Mouse (Mus musculus): ENCODE data around the gene Ppp1r13b. TPM values are rescaled to one million over a fixed set of nuclear protein-coding genes. Genes with fewer than 3 reads are reported as not detected.

The Ppp1r13b gene
- polyA plus RNA-seq, 1 experiment from 2014 or later = 18.9 TPM

DNA sequence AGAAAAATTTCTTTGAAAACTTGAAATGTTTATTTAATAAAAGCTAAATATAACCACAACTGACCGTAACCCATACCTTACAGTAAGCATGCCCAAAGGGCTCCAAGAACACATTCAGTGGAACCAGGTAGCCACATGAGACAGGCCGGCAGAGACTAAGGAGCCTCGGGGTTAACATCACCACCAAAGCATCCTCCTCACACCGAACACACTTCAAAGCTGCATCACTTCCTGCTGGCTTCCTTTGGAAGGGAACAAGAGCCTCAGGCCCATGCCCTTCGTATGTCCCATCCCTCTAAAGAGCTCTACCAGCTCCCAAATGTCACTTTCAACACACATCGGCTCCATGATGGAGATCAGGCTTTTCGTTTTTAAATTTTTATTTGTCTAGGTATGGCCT, 5.4 kb downstream of the Ppp1r13b start:
- H3K27me3 ChIP-seq (ENCODE audit: control insufficient read depth, insufficient read depth, low read length) = no peaks in the 10 kb centered on the region
- H3K4me2 ChIP-seq (replicated peaks; ENCODE audit: low read depth) = no peak overlapping the region
- WGBS = 63% methylated on average over 7 of the region's 7 CpGs
- no peak for TF ChIP-seq EP300 (optimal IDR thresholded peaks at IDR 0.05)
- TF ChIP-seq CTCF (IDR thresholded peaks at IDR 0.05; ENCODE audit: low read depth) = no peak
- H3K9me3 ChIP-seq (ENCODE audit: control insufficient read depth, low read length) = no peaks in the 10 kb centered on the region
- H3K27ac ChIP-seq (replicated peaks) = no peak overlapping the region
- no peaks in the 10 kb centered on the region for H3K4me1 ChIP-seq (replicated peaks; ENCODE audit: control insufficient read depth, insufficient read depth)
- DNase-seq (ENCODE audit: low spot score) = no peak
- H3K36me3 ChIP-seq (ENCODE audit: control insufficient read depth, insufficient read depth, low read length) = no peaks in the 10 kb centered on the region
- ATAC-seq (ENCODE audit: low FRiP score, low TSS enrichment) = no peak
- no peak overlapping the region for H3K4me3 ChIP-seq (ENCODE audit: low read depth, low read length)
- no peak overlapping the region for H3K9ac ChIP-seq (ENCODE audit: low read length)

DNA sequence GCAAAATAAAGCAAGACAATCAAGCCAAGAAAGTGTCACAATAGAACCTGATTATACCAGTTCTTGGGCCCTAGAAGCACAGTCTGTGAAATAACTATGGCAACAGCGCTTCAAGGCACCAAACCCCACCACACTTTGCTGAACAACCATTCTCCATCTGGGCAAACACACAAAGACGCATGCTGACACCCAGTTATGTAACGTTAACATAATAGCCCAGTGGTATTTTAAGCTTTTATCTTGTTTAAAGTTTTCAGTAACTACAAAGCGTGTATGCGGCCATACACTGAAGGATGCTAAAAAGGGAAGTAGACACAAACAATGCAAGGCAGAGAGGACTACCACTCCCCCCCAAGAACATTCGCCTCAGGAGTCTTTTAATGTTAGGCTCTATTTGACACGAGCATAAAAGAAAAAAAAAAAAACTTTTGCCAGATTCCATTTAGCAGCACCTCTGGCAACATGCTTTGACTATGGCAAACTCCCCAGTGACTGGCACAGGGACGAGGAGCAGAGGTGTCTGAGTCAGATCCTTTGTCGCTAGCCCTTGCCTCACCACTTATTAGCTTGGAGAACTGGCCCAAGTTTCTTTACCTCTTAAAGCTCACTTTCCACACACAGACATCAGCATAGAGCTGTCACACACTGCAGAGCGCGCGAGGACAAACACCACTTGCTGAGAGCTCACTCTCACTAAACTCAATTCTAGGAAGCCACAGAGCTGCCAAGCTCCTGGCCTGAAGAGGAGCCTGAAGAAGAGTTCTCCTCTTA, 6.6 kb downstream of the Ppp1r13b start:
- no peak for DNase-seq (ENCODE audit: low spot score)
- 46% methylated on average over 12 of the region's 12 CpGs for WGBS
- Histone ChIP-seq H3K9me3 (ENCODE audit: control insufficient read depth, low read length) (no peaks in the 10 kb centered on the region), H3K4me2 (replicated peaks; ENCODE audit: low read depth) (no peak overlapping the region), H3K4me3 (ENCODE audit: low read depth, low read length) (no peak overlapping the region), H3K27me3 (ENCODE audit: control insufficient read depth, insufficient read depth, low read length) (no peaks in the 10 kb centered on the region), H3K9ac (ENCODE audit: low read length) (no peak overlapping the region), H3K27ac (replicated peaks) (no peak overlapping the region), H3K36me3 (ENCODE audit: control insufficient read depth, insufficient read depth, low read length) (no peaks in the 10 kb centered on the region), H3K4me1 (replicated peaks; ENCODE audit: control insufficient read depth, insufficient read depth) (0 out of 2 replicates have a peak, but pooled peaks cover 4% of the 10 kb centered on the region)
- TF ChIP-seq EP300 (optimal IDR thresholded peaks at IDR 0.05) = no peak
- TF ChIP-seq CTCF (IDR thresholded peaks at IDR 0.05; ENCODE audit: low read depth) = no peak
- no peak for ATAC-seq (ENCODE audit: low FRiP score, low TSS enrichment)

DNA sequence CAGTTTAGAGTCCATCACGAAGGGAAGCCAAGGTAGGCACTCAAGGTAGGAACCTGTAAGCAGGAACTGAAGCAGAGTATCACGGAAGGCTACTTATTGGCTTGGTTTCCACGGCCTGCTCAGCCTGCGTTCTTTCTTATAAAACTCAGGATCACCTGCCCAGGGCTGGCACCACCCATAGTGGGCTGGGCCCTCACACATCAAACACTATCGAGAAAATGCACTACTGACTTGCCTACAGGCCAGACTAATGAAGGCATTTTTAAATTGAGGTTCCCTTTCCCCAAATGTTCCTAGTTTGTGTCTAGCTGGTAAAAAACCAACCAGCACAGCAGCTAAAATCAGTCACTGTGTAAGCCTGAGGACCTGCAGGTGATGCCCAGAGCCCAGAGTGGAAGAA, 8.3 kb downstream of the Ppp1r13b start:
- H3K4me1 ChIP-seq (replicated peaks; ENCODE audit: control insufficient read depth, insufficient read depth) = 0 out of 2 replicates have a peak, but pooled peaks cover 4% of the 10 kb centered on the region
- H3K36me3 ChIP-seq (ENCODE audit: control insufficient read depth, insufficient read depth, low read length) = no peaks in the 10 kb centered on the region
- no peaks in the 10 kb centered on the region for H3K27me3 ChIP-seq (ENCODE audit: control insufficient read depth, insufficient read depth, low read length)
- 43% methylated on average over 5 of the region's 5 CpGs for WGBS
- H3K4me3 ChIP-seq (ENCODE audit: low read depth, low read length) = no peak overlapping the region
- no peak overlapping the region for H3K9ac ChIP-seq (ENCODE audit: low read length)
- peak overlapping the region; percentile 36 for H3K27ac ChIP-seq (replicated peaks)
- ATAC-seq (ENCODE audit: low FRiP score, low TSS enrichment) (no peak; the same call in 1 of the 2 replicates), DNase-seq (ENCODE audit: low spot score) (peak; percentile 56)
- no peak for TF ChIP-seq CTCF (IDR thresholded peaks at IDR 0.05; ENCODE audit: low read depth)
- TF ChIP-seq EP300 (optimal IDR thresholded peaks at IDR 0.05) = no peak
- no peaks in the 10 kb centered on the region for H3K9me3 ChIP-seq (ENCODE audit: control insufficient read depth, low read length)
- H3K4me2 ChIP-seq (replicated peaks; ENCODE audit: low read depth) = no peak overlapping the region

DNA sequence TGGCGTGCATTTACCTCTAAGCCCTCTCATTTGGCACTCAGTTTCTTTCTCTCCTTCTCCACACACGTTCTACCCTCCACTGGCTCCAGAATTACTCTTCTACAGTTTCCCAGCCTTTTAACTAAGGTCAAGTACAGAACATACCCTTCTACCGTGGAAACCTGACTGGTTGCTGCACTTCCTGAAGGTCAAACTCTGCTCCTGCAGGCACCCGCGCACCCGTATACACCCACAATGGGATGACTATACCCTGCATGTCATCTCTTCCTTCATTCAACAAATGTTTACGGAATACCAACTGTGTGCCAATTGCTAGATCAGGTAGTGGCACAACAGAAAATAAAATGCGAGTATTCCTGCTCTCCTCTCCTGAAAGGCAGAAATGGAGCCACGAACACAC, 9.2 kb downstream of the Ppp1r13b start:
- H3K27me3 ChIP-seq (ENCODE audit: control insufficient read depth, insufficient read depth, low read length) = no peaks in the 10 kb centered on the region
- 68% methylated on average over 9 of the region's 9 CpGs for WGBS
- DNase-seq (ENCODE audit: low spot score) = no peak
- peaks cover 8% of the 10 kb centered on the region; the same call in 1 of the 2 replicates for H3K4me1 ChIP-seq (replicated peaks; ENCODE audit: control insufficient read depth, insufficient read depth)
- H3K9me3 ChIP-seq (ENCODE audit: control insufficient read depth, low read length) = no peaks in the 10 kb centered on the region
- no peak overlapping the region for H3K4me3 ChIP-seq (ENCODE audit: low read depth, low read length)
- H3K4me2 ChIP-seq (replicated peaks; ENCODE audit: low read depth) = no peak overlapping the region
- no peak overlapping the region for H3K27ac ChIP-seq (replicated peaks)
- no peaks in the 10 kb centered on the region for H3K36me3 ChIP-seq (ENCODE audit: control insufficient read depth, insufficient read depth, low read length)
- no peak overlapping the region for H3K9ac ChIP-seq (ENCODE audit: low read length)
- TF ChIP-seq EP300 (optimal IDR thresholded peaks at IDR 0.05) (no peak), CTCF (IDR thresholded peaks at IDR 0.05; ENCODE audit: low read depth) (no peak)
- no peak for ATAC-seq (ENCODE audit: low FRiP score, low TSS enrichment)

DNA sequence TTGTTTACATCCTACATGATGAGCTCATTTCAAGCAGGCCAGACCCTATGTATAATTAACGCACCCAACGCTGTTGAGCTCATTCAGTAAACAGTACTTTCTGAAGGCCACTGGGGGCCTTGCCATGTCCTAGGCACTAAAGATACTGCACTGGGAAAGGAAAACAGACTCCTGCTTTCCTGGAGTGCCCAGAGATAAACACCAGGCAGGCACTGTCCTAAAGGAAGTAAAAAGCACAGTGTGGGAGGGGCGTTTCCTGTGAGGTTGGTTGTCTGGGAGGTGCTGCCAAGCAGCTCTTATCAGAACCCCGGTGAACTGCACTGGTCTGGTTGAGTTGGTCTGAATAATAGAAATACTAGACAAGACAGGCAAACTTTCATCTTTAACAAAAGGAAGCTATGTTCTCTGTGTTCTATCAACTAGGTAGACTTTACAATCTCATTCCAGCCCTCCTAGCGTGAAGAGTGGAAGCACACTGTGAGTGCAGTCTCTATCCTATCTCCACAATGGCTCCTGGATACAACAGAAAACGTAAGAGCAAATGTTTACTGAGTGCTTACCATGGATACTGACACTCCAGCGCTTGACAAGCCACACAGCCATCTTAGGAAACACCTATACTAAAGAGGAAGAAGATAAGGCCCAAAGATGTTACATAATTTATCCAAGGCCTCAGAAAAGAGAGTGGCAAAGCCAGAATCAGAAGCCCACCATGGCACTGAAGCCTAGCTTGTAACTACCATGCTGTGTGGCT, 10.8 kb downstream of the Ppp1r13b start:
- Histone ChIP-seq H3K27me3 (ENCODE audit: control insufficient read depth, insufficient read depth, low read length) (no peaks in the 10 kb centered on the region), H3K4me3 (ENCODE audit: low read depth, low read length) (no peak overlapping the region), H3K9me3 (ENCODE audit: control insufficient read depth, low read length) (no peaks in the 10 kb centered on the region), H3K36me3 (ENCODE audit: control insufficient read depth, insufficient read depth, low read length) (no peaks in the 10 kb centered on the region), H3K4me2 (replicated peaks; ENCODE audit: low read depth) (no peak overlapping the region), H3K4me1 (replicated peaks; ENCODE audit: control insufficient read depth, insufficient read depth) (peaks cover 8% of the 10 kb centered on the region; the same call in 1 of the 2 replicates), H3K9ac (ENCODE audit: low read length) (no peak overlapping the region), H3K27ac (replicated peaks) (peak overlapping the region; percentile 69)
- peak; percentile 73 for DNase-seq (ENCODE audit: low spot score)
- 30% methylated on average over 7 of the region's 7 CpGs for WGBS
- TF ChIP-seq EP300 (optimal IDR thresholded peaks at IDR 0.05) = no peak
- TF ChIP-seq CTCF (IDR thresholded peaks at IDR 0.05; ENCODE audit: low read depth) = no peak
- ATAC-seq (ENCODE audit: low FRiP score, low TSS enrichment) = peak; percentile 91

DNA sequence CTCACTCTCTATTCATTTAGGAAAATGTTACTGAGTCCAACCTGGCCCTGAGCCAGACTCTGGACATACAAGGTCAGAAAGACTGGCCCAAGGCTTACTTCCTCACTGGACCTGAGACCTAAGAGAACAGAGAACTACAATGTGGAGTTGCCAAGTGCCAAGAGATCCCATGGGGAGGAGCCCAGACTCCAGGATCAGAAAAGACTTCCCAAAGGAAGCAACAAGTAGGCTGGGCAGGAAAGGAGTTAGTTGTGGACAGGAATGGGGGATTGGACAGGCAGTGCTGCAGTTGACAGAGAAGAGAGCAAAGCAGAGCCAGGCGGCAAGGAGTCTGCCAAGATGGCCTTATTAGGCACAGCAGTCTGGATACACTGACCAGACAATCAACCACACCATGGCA, 13.8 kb downstream of the Ppp1r13b start:
- no peak overlapping the region for H3K4me2 ChIP-seq (replicated peaks; ENCODE audit: low read depth)
- 25% methylated on average over 1 of the region's 1 CpGs for WGBS
- no peaks in the 10 kb centered on the region for H3K9me3 ChIP-seq (ENCODE audit: control insufficient read depth, low read length)
- H3K27me3 ChIP-seq (ENCODE audit: control insufficient read depth, insufficient read depth, low read length) = no peaks in the 10 kb centered on the region
- no peaks in the 10 kb centered on the region for H3K36me3 ChIP-seq (ENCODE audit: control insufficient read depth, insufficient read depth, low read length)
- H3K9ac ChIP-seq (ENCODE audit: low read length) = no peak overlapping the region
- H3K4me1 ChIP-seq (replicated peaks; ENCODE audit: control insufficient read depth, insufficient read depth) = peaks cover 8% of the 10 kb centered on the region; the same call in 1 of the 2 replicates
- ATAC-seq (ENCODE audit: low FRiP score, low TSS enrichment) (no peak; the same call in 1 of the 2 replicates), DNase-seq (ENCODE audit: low spot score) (no peak)
- H3K27ac ChIP-seq (replicated peaks) = peak overlapping the region; percentile 59
- TF ChIP-seq EP300 (optimal IDR thresholded peaks at IDR 0.05) (no peak), CTCF (IDR thresholded peaks at IDR 0.05; ENCODE audit: low read depth) (no peak)
- H3K4me3 ChIP-seq (ENCODE audit: low read depth, low read length) = no peak overlapping the region
